Mouse (Mus musculus): Measurements from ENCODE around the gene Gucy2f. TPM values are rescaled to one million over a fixed set of nuclear protein-coding genes. Genes with fewer than 3 reads are reported as not detected.

Gene Gucy2f
- polyA plus RNA-seq, 1 experiment from 2014 or later, result 0.05 TPM

- DNase-seq (ENCODE audit: low spot score), result no peak
- Histone ChIP-seq H3K4me1 (replicated peaks; ENCODE audit: control insufficient read depth, insufficient read depth, low read length) (no peaks in the 10 kb centered on the region), H3K27me3 (replicated peaks; ENCODE audit: control insufficient read depth, insufficient read depth, low read length) (peaks cover 3% of the 10 kb centered on the region; the same call in 1 of the 2 replicates), H3K4me3 (ENCODE audit: low read depth, low read length) (no peak overlapping the region), H3K9ac (ENCODE audit: low read length) (no peak overlapping the region), H3K9me3 (ENCODE audit: control insufficient read depth, low read length) (no peaks in the 10 kb centered on the region), H3K4me2 (ENCODE audit: low read length) (no peak overlapping the region), H3K27ac (ENCODE audit: low read depth) (no peak overlapping the region), H3K36me3 (ENCODE audit: control insufficient read depth, insufficient read depth, low read length) (no peaks in the 10 kb centered on the region)
- 60% methylated on average over 3 of the region's 3 CpGs for WGBS
- ATAC-seq (replicated peaks; ENCODE audit: low FRiP score, low TSS enrichment, low read depth), result no peak
Observed at GRCm38 (mm10) chrX:142096904-142097303, 99.8 kb downstream of the Gucy2f start.

- no peak for ATAC-seq (replicated peaks; ENCODE audit: low FRiP score, low TSS enrichment, low read depth)
Observed at GRCm38 (mm10) chrX:142095579-142095978, 101.2 kb downstream of the Gucy2f start.

GRCm38 (mm10) chrX:142062585-142062984 is 134.1 kb downstream of the Gucy2f start:
- Histone ChIP-seq H3K4me1 (replicated peaks; ENCODE audit: control insufficient read depth, insufficient read depth, low read length) (no peaks in the 10 kb centered on the region), H3K4me3 (ENCODE audit: low read depth, low read length) (no peak overlapping the region), H3K27me3 (replicated peaks; ENCODE audit: control insufficient read depth, insufficient read depth, low read length) (no peaks in the 10 kb centered on the region), H3K27ac (ENCODE audit: low read depth) (no peak overlapping the region), H3K9ac (ENCODE audit: low read length) (no peak overlapping the region), H3K36me3 (ENCODE audit: control insufficient read depth, insufficient read depth, low read length) (no peaks in the 10 kb centered on the region), H3K9me3 (ENCODE audit: control insufficient read depth, low read length) (no peaks in the 10 kb centered on the region), H3K4me2 (ENCODE audit: low read length) (no peak overlapping the region)
- WGBS, result 77% methylated on average over 3 of the region's 3 CpGs
- ATAC-seq (replicated peaks; ENCODE audit: low FRiP score, low TSS enrichment, low read depth) (no peak), DNase-seq (ENCODE audit: low spot score) (no peak)

More at GRCm38 (mm10) chrX:142095579-142095978, 101.2 kb downstream of the Gucy2f start:
- Histone ChIP-seq H3K27ac (ENCODE audit: low read depth) (no peak overlapping the region), H3K36me3 (ENCODE audit: control insufficient read depth, insufficient read depth, low read length) (no peaks in the 10 kb centered on the region), H3K4me2 (ENCODE audit: low read length) (no peak overlapping the region), H3K27me3 (replicated peaks; ENCODE audit: control insufficient read depth, insufficient read depth, low read length) (peaks cover 5% of the 10 kb centered on the region; the same call in 1 of the 2 replicates), H3K4me1 (replicated peaks; ENCODE audit: control insufficient read depth, insufficient read depth, low read length) (no peaks in the 10 kb centered on the region), H3K9ac (ENCODE audit: low read length) (no peak overlapping the region), H3K4me3 (ENCODE audit: low read depth, low read length) (no peak overlapping the region), H3K9me3 (ENCODE audit: control insufficient read depth, low read length) (no peaks in the 10 kb centered on the region)
- no peak for DNase-seq (ENCODE audit: low spot score)
- 84% methylated on average over 5 of the region's 5 CpGs for WGBS

Other genes with a start within 250 kb of the Gucy2f start
- 24.4 and 26.5 TPM in 2 replicates for gene Nxt2, start 29.8 kb upstream of the Gucy2f start, polyA plus RNA-seq (2014; fragmentation: Nextera tagmentation; extraction: Ambion mirVana)
- gene Kcne1l, start 109.4 kb upstream of the Gucy2f start, polyA plus RNA-seq (2014; fragmentation: Nextera tagmentation; extraction: Ambion mirVana), result 47.4 and 56.4 TPM in 2 replicates
- gene Acsl4, start 193.6 kb upstream of the Gucy2f start, polyA plus RNA-seq (2014; fragmentation: Nextera tagmentation; extraction: Ambion mirVana), result 14.7 and 15.0 TPM in 2 replicates

Measured in intestine, embryonic 14.5 days (tissue).